Mouse (Mus musculus) spleen, adult 2 months (tissue): ENCODE results near the gene Mepce.

Experiments
- CTCF ChIP-seq: fragments of 200-500 bp; IDR thresholded peaks from 2 replicates; pipeline ENCODE4 v1.5.1; 2011; ENCODE audit warnings: mild to moderate bottlenecking, inconsistent platforms; ENCODE audit not compliant: insufficient read depth, insufficient read length, insufficient replicate concordance; ENCODE audit errors: extremely low read depth
- POLR2A ChIP-seq: fragments of 200-500 bp; IDR thresholded peaks from 2 replicates; pipeline ENCODE4 v1.6.1; 2011; ENCODE audit warnings: low read depth, low read length, inconsistent platforms

- TF ChIP-seq CTCF (no peak), POLR2A (no peak)
These were observed 41.2 kb upstream of the Mepce start for GRCm38 (mm10) chr5:137828694-137829093.
